Mouse (Mus musculus): ENCODE data around the gene Hoxb6. TPM values are rescaled to one million over a fixed set of nuclear protein-coding genes. Genes with fewer than 3 reads are reported as not detected.

Hoxb6 gene
- total RNA-seq, 2 experiments from 2014 or later, result not detected

DNA sequence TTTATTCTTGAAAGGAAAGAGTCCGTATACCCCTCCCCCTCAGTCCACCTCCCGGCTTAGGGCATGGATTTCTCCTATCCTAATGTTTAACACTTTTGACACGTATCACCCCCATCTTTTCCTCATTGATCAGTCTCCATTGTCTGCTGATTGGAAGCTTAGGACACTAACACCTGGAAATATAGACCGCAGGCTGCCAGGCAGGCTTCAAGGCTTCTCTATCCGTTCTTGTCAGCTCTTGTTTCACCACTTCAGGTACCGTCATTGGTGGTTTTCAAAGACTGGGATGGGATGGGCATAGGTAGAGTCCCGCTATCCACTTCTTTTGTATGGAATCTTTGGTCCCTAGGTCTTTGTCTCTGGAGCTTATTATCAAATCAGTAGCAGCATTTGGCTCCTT lies 34.8 kb downstream of the Hoxb6 start:
- DNase-seq, result no peak
- intact Hi-C loops (cut with DNase I), result no loop called here

DNA sequence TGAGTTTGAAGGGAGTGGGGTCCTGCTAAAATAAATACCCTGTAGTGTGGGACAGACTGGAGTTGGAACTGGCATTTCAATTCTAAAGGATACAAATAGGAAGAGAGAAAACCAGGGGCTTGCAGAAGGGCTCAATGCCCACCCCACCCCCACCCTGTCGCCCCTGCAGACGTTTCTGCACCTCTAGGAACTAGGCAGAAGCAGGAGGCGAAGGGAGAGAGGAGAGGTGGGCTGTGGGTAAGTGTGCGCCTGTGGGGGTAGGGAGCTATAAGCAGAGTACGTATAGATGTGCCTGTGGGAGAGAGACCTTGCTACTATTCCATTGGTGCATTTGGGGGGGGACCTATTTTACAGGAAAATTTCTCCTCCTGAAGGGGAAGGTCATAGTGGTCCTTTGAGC lies 35.5 kb downstream of the Hoxb6 start:
- no peak for DNase-seq

DNA sequence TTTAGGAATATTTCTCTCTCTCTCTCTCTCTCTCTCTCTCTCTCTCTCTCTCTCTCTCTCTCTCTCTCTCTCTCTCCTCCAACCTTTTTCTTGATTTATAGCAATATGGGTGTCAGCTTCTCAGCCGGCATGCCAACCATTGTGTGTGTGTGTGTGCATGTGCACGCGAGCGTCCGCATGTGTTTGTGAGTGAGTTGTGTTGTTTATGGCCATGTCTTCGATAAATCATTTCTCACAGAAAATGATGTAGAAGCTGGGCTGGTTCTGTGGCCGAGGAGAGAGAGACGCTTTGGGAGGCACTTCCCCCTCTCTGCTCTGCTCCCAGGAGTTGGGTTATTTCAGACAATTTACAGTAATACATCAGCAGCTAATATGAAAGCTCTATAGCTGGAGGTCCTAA lies 36.3 kb downstream of the Hoxb6 start:
- no peak for DNase-seq
- intact Hi-C loops (cut with DNase I), result no loop called here

More for the DNA sequence above, 35.5 kb downstream of the Hoxb6 start:
- intact Hi-C loops (cut with DNase I), result no loop called here

DNA sequence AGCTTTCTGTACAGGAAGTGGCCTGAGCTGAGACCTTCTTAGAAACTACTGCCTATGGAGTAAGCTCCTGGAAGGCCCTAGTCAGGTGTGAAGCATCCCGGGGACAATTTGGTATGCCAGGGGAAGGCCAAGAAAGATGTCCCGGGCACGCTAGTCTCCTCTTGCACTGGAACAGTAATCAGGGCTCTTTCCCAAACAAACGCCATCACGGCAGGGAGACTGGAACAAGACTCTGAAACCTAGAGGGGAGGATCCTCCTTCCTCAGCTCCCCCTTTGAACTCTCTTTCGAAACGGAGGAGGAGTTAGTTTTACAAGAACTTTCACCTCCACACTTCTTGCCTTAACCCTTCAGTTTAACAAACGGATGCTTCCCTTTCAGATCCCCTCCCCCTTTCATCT lies 39.8 kb downstream of the Hoxb6 start:
- intact Hi-C loops (cut with DNase I), result no loop called here
- no peak for DNase-seq

DNA sequence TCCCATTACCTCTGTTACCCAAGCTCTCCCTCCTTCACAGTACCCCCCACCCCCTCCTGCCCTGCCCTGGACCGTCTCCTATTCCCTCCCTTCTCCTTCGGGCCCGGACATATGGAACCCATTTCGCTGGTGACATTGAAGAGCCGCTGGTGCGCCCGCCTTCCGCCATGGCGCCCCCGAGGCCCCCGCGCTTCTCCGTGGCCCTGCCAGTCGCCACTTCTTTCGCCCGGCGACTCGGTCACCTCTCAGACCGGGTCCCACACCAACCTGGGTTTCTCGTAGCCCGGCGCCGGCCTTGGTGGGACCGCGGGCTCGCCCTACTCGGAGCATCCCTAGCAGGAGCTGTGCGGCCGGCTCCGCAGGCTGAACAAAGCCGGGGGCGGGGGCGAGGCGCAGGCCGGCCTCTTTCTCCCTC lies 40.3 kb downstream of the Hoxb6 start:
- intact Hi-C loops (cut with DNase I), result no loop called here
- DNase-seq, result no peak

DNA sequence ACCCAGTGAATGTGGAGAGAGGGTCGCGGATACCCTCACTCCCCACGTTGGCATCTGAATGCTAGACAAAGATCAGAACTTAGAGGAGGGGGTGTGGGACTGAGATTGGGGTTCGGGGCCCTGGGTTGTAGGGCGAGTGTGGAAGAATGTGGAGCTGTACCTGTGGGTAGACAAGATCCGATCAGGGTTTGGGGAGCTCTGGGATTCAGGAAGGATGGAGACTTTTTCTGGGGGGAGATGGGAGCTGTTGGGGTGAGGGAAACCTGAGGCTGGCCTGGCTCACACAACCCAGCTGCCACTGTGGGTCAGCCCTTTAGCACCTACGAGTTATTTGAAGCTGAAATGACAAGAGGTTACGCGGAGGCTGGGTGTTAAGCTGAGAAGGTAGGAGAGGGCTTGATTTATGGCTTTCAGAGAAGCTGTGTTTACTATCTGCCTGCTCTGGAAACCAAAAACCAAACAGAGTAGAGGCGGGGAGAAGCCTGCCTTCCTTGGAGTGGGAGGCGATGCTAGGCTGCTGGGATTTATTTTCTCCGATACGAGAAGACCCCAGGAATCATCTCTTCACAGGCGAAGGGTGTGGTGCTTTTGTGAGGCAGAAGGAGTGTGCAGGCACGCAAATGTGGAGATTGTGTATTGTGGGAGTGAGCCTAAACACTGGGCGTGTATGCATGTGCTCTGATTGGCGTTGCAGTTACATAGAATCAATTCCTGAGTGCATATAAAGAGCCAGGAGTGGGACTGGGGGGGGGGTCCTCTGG lies 41.1 kb downstream of the Hoxb6 start:
- no peak for DNase-seq
- intact Hi-C loops (cut with DNase I), result no loop called here

DNA sequence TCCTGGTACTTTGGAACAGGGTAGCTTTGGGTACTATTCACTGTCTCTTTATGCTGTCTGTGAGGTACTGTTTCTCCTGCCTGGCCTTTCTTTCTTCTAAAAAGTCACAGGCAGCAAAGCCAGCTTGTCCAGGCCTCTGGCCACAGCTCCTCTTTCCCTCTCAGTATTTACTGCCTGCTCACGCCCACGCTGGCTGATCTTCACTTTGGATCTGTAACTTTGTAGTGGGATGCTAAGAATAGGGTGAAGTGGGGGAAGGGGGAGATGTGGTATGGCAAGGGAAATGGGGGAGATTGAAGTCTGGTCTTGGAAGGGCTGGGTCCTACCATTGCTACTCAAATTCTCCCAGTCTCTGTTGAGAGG lies 41.7 kb downstream of the Hoxb6 start:
- intact Hi-C loops (cut with DNase I), result no loop called here

DNA sequence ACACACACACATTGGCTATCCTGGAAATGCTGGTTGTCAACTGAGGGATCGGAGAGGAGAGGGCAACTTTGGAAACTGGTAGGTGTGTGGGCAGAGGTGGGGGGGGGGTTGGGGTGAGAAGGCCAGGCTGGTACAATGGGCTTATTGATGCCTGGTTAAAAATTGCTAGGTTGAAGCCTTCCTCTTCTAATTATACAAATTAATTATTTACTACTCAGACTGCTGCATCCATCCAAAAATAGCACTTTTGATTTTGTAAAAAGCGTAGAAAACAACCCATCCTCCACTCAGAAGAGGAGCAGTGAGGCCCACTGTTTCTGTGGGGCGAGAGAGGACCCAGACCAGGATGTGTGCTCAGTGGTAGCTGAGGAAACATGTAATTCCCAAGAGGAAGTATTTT lies 42.7 kb downstream of the Hoxb6 start:
- no peak for DNase-seq
- intact Hi-C loops (cut with DNase I), result no loop called here

More for the DNA sequence above, 41.7 kb downstream of the Hoxb6 start:
- DNase-seq, result no peak

DNA sequence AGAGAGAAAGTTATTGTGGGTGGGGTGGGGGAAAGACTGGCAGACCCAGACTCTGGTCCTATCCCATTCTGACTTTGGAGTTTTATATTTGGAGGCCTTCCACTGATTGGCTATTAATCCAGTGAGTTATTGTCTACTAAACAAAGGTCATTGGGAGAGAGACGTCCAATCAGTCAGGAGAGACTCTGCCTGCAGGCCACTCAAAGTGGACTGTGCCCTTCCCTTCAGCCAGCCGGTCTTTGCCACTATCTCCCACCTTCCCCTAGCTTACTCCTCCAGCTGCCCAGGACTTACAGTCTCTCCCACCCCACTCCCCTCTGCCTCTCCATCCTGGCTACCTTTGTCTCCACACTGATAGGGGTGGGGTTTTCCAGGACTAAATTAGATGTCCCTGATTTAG lies 44.3 kb downstream of the Hoxb6 start:
- DNase-seq, result no peak
- intact Hi-C loops (cut with DNase I), result no loop called here

DNA sequence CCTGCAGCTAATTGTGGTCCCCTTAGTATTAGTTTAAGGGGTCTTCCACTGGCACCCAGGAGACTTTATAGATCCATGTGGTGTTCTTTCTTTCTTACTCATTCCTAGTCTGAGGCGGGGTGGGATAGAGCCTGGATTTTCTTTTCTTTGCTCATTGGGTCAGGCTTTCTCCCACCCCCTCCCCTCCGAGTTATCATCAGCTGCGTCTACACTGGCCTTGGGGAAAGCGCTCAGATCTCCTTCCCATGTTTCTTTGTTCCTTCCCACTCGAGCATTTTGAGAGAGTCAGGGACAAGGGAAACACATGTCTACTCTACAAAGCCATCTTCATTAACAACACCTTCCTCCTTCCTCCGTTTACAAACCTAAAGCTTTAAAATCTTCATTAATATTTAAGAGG lies 44.8 kb downstream of the Hoxb6 start:
- DNase-seq, result no peak
- intact Hi-C loops (cut with DNase I), result no loop called here

DNA sequence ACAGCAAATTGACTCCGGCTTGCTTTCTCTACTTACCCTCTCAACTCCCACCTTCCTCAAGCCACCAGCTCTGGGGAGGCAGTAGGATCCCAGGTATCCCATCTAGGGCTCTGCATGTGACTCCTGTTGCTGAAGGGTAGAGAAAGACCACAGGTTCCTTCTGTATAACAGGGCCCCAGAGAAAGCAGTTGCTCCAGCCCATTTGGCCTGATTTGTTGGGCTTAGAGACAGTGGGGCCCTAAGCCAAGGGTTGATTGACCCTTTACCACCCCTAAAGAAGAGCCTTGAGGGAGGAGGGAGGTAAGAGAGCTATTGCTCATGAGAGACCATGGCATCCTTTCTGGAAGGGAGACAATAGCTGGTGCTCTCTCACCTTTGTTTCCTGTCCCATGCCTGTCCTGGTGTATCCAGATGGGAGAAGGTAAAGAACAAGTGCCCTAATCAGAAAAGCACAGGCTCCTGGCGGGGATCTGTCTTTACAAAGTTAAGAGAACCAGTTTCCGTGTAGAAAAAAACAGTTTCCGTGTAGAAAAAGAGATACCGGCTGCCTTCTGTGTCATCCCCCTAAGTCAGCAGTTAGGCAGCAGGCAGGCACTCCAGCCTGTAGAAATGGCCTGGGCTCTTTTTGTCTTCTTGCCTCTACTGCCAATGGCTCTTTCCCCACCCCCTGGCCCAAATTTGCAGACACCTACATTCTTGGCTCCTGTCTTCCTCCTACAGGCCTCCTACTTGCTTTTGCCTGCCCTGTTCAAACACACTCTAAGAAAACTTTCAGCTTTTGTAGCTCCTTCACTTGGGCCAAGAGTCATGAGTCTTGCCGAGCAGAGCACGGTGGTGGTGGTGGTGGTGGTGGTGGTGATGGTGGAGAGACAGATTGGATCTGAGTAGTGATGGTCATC lies 46.9 kb downstream of the Hoxb6 start:
- intact Hi-C loops (cut with DNase I), result no loop called here
- no peak for DNase-seq

DNA sequence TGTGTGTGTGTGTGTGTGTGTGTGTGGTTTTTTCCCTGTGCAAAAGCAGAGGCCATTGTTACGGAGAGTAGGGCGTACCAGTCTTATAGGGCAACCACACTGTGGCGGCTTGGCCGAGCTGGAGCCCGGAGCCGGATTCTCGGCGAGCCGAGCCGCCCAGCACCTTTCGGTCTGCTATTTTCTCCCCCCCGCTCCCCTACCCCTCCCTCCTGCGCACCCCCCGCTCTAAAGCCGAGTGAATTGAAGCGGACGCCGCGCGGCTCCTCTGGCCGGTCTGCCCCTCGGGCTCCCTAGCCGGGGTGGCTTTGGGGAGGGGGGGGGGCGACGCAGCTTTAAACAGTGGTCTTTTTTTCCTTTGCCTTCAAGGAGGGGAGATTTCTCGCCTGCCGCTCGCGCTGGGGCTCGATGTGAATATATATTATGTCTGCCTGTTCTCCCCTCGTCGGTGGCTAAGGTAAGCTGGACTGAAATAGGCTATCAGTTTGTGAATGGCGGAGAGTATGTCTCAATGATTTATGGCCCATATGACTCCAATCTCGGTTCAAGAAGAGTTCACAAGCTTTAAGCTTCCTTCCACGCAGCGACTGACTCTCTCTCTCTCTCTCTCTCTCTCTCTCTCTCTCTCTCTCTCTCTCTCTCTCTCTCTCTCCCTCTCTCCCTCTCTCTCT lies 48.6 kb downstream of the Hoxb6 start:
- DNase-seq, result no peak
- intact Hi-C loops (cut with DNase I), result no loop called here

DNA sequence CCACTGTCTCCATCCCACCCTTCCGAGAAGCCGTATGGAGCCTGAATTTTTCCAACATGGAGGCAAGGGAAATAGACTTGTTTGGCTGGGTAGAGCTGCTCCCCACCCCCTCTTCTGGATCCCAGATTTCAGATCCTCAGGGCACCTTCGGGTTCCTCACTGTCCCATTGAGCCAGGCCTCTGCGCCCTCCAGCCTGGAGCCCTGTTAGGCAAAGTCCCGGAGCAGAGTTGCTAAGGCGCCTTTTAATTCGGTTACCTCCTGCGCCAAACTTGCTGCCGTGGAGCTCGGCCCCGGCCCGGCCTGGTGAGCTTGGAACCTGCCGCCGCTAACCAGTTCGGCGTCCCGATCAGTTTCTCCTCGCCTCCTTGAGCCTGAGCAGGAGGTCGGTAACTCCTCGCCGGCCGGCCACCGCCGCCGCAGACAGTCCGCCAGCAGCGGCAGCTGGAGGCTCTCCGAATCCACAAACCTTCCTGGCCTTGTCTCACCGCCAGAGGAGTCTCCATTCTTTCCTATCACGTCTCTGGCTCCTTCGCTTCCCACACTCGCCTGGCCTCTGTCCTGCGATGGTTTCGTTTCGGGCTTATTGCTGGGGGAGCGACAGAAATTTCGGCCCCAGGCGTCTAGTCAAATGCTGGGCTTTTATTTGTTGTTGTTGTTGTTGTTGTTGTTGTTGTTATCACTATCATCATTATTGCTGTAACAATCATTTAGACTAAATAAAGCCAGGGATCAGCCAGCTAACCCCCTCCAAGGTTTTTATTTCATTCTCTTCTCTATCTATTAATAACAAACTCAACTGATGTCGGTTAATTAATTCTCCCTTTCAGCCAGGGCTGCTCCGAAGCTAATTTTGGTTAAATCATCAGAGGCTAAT lies 49.7 kb downstream of the Hoxb6 start:
- intact Hi-C loops (cut with DNase I), result no loop called here
- peak; percentile 59 to 61 for DNase-seq

DNA sequence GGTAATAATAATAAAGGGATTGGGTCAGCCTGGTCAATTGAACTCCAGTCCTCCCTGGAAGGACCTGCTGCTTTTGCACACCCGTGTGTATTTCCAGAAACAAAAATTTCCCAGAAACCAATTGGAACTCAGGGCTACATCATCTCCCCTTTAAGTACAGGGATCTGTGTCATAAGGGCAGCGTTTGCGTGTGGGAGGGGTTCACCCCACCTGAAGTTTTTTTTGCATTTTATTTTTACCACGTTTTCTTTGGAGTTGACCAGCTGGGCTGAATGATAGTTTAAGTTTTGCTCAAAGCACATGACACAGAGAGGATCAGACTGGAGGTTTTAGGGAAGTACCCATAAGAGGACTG lies 50.3 kb downstream of the Hoxb6 start:
- no peak for DNase-seq
- intact Hi-C loops (cut with DNase I), result no loop called here

DNA sequence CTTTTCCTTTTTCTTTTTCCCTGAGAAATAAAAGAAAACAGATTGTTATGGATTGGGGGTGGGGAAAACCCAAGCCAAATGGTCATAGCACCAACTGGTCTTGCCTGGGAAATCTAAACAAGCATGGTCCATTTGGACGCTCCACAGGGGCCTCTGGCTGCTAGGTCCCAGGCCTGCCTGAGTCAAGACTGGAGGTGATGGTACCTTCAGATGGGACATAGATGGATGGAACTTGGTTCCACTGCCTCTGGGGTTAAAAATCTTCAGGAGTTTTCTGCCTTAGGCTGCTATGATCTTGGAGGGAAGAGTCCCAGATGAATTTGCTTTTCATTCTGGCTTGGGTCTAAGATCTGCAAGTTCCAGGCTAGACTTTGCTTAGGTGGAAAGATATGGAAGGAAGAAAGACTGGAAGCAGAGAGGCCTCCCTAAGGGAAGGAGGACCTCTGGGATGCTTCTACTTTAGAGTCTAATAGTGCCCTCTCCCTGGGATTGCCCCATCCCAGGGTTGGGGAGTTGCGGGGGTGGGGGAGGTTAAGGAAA lies 51.0 kb downstream of the Hoxb6 start:
- intact Hi-C loops (cut with DNase I), result no loop called here
- no peak for DNase-seq

DNA sequence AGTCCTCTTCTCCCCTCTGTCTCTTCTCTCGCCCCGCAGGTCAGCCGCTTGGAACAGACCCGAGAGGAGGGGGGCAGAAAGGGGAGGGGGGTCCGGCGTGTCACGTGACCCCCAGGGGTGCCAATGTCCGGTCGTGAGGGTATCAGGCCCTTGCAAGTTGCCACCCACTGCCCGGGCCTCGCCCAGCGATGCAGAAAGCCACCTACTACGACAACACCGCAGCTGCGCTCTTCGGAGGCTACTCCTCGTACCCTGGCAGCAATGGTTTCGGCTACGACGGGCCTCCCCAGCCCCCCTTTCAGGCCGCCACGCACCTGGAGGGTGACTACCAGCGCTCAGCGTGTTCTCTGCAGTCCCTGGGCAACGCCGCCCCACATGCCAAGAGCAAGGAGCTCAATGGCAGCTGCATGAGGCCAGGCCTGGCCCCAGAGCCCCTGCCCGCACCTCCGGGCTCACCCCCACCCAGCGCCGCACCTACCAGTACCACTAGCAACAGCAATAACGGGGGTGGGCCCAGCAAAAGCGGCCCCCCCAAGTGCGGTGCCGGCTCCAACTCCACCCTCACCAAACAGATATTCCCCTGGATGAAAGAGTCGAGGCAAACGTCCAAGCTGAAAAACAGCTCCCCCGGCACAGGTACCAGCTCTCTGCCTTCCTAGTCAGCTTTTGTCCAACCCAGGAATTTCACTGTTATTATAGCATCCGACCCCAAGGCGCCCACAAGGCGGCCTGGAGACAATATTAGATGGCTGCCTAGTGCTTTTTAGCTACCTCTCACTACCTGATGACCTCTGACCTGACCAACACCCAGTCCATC lies 52.0 kb downstream of the Hoxb6 start:
- no peak for DNase-seq
- intact Hi-C loops (cut with DNase I), result no loop called here

DNA sequence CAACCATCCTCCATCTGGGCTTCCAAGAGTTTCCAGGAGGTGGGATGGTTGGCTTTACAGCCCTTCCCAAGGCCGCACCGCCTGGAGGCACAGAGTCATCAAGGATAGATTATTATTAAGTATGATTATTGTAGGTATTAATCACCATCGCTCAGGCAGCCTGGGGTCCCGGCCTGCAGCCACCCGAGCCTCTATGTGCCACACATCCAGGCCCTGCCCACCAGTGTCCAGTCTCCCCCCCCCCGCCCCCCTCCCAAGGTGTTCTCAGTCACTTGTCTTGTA lies 52.5 kb downstream of the Hoxb6 start:
- intact Hi-C loops (cut with DNase I), result no loop called here
- DNase-seq, result no peak

DNA sequence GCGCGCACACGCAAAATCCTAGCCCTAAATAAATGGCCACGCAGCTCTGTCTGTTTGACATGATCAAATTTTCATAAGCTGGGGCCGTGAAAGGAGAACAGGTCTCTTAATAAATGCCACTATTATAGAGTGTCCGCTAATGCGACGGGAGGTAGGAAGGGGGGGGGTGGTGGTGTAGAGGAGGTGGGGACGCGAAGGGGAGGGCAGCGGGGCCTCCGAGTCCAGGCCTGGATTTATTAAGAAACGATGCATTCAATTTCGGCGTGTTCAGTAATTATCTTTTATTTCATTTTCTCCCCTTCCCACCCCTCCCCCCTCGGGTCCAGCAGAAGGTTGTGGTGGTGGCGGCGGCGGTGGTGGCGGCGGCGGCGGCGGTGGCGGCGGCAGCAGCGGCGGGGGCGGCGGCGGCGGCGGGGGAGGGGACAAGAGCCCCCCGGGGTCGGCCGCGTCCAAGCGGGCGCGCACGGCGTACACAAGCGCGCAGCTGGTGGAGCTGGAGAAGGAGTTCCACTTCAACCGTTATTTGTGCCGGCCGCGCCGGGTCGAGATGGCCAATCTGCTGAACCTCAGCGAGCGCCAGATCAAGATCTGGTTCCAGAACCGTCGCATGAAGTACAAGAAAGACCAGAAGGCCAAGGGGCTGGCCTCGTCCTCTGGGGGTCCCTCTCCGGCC lies 53.1 kb downstream of the Hoxb6 start:
- no peak for DNase-seq
- intact Hi-C loops (cut with DNase I), result no loop called here

All from heart, postnatal 10 days (tissue).